Mouse (Mus musculus) right cerebral cortex, postnatal 10 days (tissue): ENCODE measurements around the gene Olfr506.
"Not testable (repeated sequence)": the region's sequence is repeated elsewhere in the genome, so short reads cannot be mapped to it uniquely, and the experiment has no call there.

Experiments used
- DNase-seq, 2 experiments: peaks; one replicate each; pipeline ENCODE4 v3.0.0; 2021; ENCODE audit warnings: low spot score in 2 of 2

Olfr506 gene

DNA sequence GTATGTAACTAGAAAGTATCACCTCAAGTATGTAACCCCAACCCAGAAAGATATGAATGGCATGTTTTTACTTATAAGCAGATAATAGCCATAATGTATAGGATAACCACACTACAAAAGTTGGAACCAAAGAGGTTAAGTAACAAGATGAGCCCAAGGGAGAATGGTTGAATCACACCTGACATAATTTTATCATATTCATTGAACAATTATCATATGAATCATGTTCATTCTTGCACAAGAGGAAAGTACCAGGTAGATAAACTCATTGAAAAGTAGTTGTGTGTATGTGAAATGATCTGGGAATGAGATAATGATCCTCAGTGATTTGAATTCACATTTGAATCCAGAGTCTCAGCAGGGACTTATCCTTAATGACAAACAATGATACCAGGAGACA, at the start of gene Olfr506:
TSS of gene Olfr506 (plus strand) at position 301 of the 400 bp plus-strand sequence.
- DNase-seq, result no peak

DNA sequence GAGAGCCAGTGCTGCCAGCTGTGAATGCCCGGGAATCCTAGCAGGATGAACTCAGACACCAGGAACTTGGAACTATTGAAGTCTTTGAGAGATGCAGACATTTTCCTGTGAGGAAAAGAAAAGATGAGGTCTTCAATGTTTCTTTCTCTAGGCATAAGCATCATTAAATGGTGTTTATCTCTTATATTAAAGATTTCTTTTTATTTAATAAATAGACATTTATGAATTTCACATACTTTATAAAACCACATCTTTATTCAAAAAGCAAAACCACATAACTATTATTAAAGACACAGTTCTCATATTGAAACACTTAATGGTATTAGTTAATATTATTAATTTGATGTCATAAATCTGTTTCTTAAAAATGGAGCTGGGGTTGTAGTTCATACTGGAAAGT, 44.9 kb upstream of the Olfr506 start, which contains the start of gene Olfr504:
TSS of gene Olfr504 (minus strand) at position 101 of the 400 bp plus-strand sequence.
- DNase-seq, result no peak

DNA sequence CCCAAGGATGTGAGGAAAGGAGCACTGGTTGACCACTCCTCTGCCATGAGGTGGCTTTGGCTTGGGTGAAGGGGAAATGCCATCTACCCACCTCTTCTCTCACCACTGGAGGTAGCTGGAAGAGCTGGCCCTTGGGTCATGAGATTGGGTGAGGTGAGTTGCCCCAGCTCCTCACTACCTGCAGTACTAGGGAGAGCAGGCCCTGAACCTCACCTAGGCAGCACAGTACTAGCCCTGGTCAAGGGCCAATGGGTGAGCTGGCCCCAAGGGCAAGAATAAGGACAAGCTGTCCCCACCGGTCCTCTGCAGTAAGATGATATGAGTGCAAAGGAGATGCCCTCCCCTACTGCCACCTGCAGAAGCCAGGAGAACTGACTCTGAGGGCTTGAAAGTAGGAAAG, 20.8 kb upstream of the Olfr506 start:
- no peak for DNase-seq

DNA sequence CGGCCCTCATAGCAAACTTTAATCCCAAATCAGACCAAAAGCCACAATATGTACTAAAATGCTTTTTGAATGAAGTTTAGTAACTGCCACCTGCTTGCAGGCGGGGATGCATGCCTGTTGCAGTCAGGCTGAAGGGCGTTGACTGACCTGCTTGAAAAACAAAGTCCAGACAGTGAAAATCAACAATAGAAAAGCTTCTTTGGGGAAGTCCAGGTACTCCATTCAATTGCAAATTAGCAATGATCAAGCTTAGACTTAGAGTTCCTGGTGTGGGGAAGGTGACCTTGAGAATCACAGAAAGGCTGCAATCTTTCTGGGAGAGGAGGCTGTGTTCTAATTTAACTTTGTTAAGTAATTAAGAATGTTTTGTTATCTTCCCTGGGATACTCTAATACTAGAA, 8.7 kb upstream of the Olfr506 start:
- DNase-seq, result not testable (repeated sequence)

DNA sequence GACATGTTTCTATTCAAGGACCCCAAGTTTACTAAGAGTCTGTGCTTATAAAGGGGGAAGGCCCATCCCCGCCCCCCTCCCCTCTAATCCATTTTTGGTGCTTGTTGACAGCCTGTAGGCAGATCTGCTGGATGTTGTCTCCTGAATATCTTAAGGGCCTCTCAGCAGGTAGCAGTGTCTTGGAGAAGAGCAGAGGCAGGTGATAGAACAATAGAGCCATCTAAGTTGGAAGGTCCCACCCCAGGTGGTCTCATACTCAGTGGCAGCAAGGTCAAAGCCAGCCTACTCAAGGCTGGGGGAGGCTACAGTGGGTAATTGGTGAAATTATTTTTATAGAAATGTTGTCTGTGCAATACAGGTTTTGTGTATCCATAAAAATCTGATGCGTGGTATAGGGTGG, 3.5 kb downstream of the Olfr506 start:
- no peak for DNase-seq

DNA sequence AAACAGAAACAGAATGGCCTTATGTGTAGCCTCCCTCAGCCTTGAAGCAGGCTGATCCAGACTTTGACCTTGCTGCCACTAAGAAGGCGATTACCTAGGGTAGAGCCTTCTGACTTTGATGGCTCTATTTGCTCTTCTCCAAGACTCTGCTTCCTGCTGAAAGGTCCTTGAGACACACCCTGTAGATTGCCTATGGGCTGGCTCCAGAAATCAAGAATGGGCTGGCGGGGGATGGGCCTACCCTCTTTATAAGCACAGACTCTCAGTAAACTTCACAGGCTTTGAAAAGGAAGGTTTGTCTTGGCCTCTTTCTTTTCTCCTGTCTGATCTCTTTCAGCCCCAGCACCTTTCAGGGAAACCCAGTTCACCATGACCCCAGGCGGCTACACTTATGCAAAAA, 6.2 kb downstream of the Olfr506 start:
- not testable (repeated sequence) for DNase-seq

DNA sequence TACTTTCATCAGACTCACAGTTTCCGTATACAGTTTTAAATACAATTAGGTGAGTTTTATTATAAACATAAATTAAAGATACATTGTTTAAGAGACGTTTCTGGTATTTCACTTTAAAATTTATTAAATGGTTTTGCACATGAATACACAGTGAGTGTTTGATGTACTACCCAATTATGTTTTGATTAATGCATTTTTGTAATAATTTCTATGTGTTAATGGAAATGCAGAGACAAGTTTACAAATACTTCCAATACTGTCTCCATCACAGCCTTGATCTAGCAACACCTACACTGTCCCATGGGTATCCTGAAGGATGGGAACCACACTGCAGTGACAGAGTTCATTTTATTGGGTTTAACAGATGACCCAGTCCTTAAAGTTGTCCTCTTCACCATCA, 10.9 kb downstream of the Olfr506 start, which contains the start of gene Olfr507:
TSS of gene Olfr507 (plus strand) at position 301 of the 400 bp plus-strand sequence.
- DNase-seq, result no peak

DNA sequence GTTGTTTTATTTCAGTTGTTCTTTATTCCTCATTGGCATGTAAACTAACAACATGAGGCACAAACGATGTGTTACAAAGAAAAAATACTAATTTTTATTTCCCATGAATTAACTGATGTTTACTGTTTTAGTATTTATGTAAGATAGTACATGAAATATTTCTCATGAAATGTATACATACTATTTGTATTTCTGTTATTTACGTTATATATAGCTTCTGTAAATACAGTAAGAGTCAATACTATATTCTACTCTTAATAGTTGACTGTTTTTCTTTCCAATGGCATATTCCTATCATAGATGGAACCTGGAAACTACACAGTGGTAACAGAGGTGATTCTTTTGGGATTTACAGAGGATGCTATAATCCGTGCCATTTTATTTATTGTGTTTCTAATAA, 19.1 kb downstream of the Olfr506 start, which contains the start of gene Olfr508:
TSS of gene Olfr508 (plus strand) at position 301 of the 400 bp plus-strand sequence.
- no peak for DNase-seq

DNA sequence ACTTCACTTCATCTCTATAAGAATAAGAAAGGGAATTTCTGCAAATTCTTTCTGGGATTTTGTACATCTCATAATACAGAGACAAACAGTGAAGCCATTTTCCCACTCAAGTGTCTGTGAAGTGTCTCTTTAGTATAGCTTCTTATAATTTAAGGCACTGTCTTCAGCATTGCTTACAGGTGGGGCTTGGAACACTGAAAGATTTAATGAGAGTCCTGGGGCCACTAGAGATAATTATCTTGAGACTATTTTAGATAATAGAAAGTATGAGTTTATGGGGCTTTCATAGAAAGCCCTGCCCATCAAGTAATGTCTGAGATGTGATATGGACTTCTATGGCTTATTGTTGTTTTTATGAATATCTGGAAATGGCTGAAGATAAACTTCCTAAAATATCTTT, 41.2 kb downstream of the Olfr506 start, which contains the start of gene Olfr509:
TSS of gene Olfr509 (minus strand) at position 101 of the 400 bp plus-strand sequence.
- no peak for DNase-seq

DNA sequence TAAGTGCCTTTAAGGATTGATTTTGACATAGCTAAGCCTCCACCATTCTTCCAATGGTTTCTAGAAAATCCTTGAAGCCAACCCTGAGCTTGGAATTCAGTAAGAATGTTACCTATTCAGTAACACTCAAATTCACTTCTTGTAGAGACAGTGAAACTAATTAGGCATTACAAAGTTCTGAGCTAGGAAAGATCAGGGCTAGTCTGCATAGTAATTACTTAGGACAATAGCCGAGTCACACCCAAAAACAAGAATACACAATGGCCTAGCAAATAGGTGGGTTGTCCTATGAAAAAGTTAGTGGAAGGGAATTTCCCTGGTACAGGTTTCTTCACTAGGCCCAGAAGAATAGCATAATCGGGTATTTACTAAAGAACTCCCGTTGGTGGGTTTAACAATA, 51.8 kb downstream of the Olfr506 start:
- DNase-seq, result no peak
